Mouse (Mus musculus): ENCODE results near the gene Rpp30. TPM values are rescaled to one million over a fixed set of nuclear protein-coding genes. Genes with fewer than 3 reads are reported as not detected.

Gene Rpp30
- polyA plus RNA-seq, 1 experiment from 2014 or later: 70.5 TPM

- 0 out of 2 replicates have a peak overlapping the region, but pooled peaks have one; percentile 1 for H3K27ac ChIP-seq
Measured at GRCm38 (mm10) chr19:36130181-36130580, 46.7 kb downstream of the Rpp30 start.

GRCm38 (mm10) chr19:36131990-36132389 is 48.5 kb downstream of the Rpp30 start:
- no peaks in the 10 kb centered on the region for H3K9me3 ChIP-seq (replicated peaks)
- H3K4me2 ChIP-seq: no peak overlapping the region
- H3K36me3 ChIP-seq: no peaks in the 10 kb centered on the region
- H3K4me3 ChIP-seq: no peak overlapping the region
- ATAC-seq: no peak
- no peaks in the 10 kb centered on the region for H3K27me3 ChIP-seq (replicated peaks)
- H3K4me1 ChIP-seq: 0 out of 2 replicates have a peak, but pooled peaks cover 10% of the 10 kb centered on the region
- 62% methylated on average over 6 of the region's 6 CpGs for WGBS (ENCODE audit: insufficient replicate concordance)
- no peak overlapping the region for H3K27ac ChIP-seq
- no peak overlapping the region for H3K9ac ChIP-seq

More at GRCm38 (mm10) chr19:36130181-36130580, 46.7 kb downstream of the Rpp30 start:
- Histone ChIP-seq H3K4me2 (no peak overlapping the region), H3K36me3 (no peaks in the 10 kb centered on the region), H3K9ac (no peak overlapping the region), H3K9me3 (replicated peaks) (no peaks in the 10 kb centered on the region), H3K27me3 (replicated peaks) (no peaks in the 10 kb centered on the region), H3K4me3 (no peak overlapping the region), H3K4me1 (0 out of 2 replicates have a peak, but pooled peaks cover 10% of the 10 kb centered on the region)
- WGBS (ENCODE audit: insufficient replicate concordance): 25% methylated on average over 2 of the region's 2 CpGs
- no peak for ATAC-seq

GRCm38 (mm10) chr19:36133064-36133463 is 49.5 kb downstream of the Rpp30 start:
- no peak overlapping the region for H3K4me2 ChIP-seq
- H3K27me3 ChIP-seq (replicated peaks): no peaks in the 10 kb centered on the region
- 0 out of 2 replicates have a peak, but pooled peaks cover 10% of the 10 kb centered on the region for H3K4me1 ChIP-seq
- H3K27ac ChIP-seq: no peak overlapping the region
- WGBS (ENCODE audit: insufficient replicate concordance): 82% methylated on average over 6 of the region's 6 CpGs
- no peak for ATAC-seq
- no peaks in the 10 kb centered on the region for H3K36me3 ChIP-seq
- no peak overlapping the region for H3K4me3 ChIP-seq
- H3K9ac ChIP-seq: no peak overlapping the region
- no peaks in the 10 kb centered on the region for H3K9me3 ChIP-seq (replicated peaks)

GRCm38 (mm10) chr19:36133731-36134130 is 50.2 kb downstream of the Rpp30 start:
- H3K4me1 ChIP-seq: 0 out of 2 replicates have a peak, but pooled peaks cover 10% of the 10 kb centered on the region
- 46% methylated on average over 5 of the region's 5 CpGs for WGBS (ENCODE audit: insufficient replicate concordance)

GRCm38 (mm10) chr19:36143571-36143970 is 60.1 kb downstream of the Rpp30 start:
- H3K9ac ChIP-seq: no peak overlapping the region
- H3K4me2 ChIP-seq: no peak overlapping the region
- no peak overlapping the region for H3K27ac ChIP-seq
- no peak for ATAC-seq
- no peaks in the 10 kb centered on the region for H3K4me1 ChIP-seq
- H3K9me3 ChIP-seq (replicated peaks): no peaks in the 10 kb centered on the region
- no peaks in the 10 kb centered on the region for H3K36me3 ChIP-seq
- H3K27me3 ChIP-seq (replicated peaks): no peaks in the 10 kb centered on the region
- H3K4me3 ChIP-seq: no peak overlapping the region
- 87% methylated on average over 2 of the region's 2 CpGs for WGBS (ENCODE audit: insufficient replicate concordance)

More at GRCm38 (mm10) chr19:36133731-36134130, 50.2 kb downstream of the Rpp30 start:
- H3K27me3 ChIP-seq (replicated peaks): no peaks in the 10 kb centered on the region
- no peak overlapping the region for H3K9ac ChIP-seq
- no peak overlapping the region for H3K4me3 ChIP-seq
- no peaks in the 10 kb centered on the region for H3K9me3 ChIP-seq (replicated peaks)
- no peak overlapping the region for H3K4me2 ChIP-seq
- ATAC-seq: no peak
- H3K27ac ChIP-seq: no peak overlapping the region
- H3K36me3 ChIP-seq: no peaks in the 10 kb centered on the region

GRCm38 (mm10) chr19:36148578-36148977 is 65.1 kb downstream of the Rpp30 start:
- Histone ChIP-seq H3K9ac (no peak overlapping the region), H3K27ac (no peak overlapping the region), H3K4me2 (no peak overlapping the region), H3K36me3 (no peaks in the 10 kb centered on the region), H3K4me3 (no peak overlapping the region), H3K27me3 (replicated peaks) (no peaks in the 10 kb centered on the region), H3K4me1 (no peaks in the 10 kb centered on the region), H3K9me3 (replicated peaks) (no peaks in the 10 kb centered on the region)
- WGBS (ENCODE audit: insufficient replicate concordance): 77% methylated on average over 6 of the region's 6 CpGs
- ATAC-seq: no peak

GRCm38 (mm10) chr19:36150241-36151007 is 66.9 kb downstream of the Rpp30 start:
- no peak overlapping the region for H3K9ac ChIP-seq
- H3K27ac ChIP-seq: no peak overlapping the region
- 54% methylated on average over 4 of the region's 4 CpGs for WGBS (ENCODE audit: insufficient replicate concordance)
- H3K27me3 ChIP-seq (replicated peaks): no peaks in the 10 kb centered on the region
- no peaks in the 10 kb centered on the region for H3K4me1 ChIP-seq
- H3K4me2 ChIP-seq: no peak overlapping the region
- H3K4me3 ChIP-seq: no peak overlapping the region
- ATAC-seq: no peak
- H3K9me3 ChIP-seq (replicated peaks): no peaks in the 10 kb centered on the region
- no peaks in the 10 kb centered on the region for H3K36me3 ChIP-seq

Other genes with a start within 250 kb of the Rpp30 start
- not detected in 2 replicates for gene Htr7, start 26.2 kb upstream of the Rpp30 start, polyA plus RNA-seq (2016; fragmentation: Nextera tagmentation; extraction: Ambion mirVana)
- gene Ankrd1, start 36.4 kb downstream of the Rpp30 start, polyA plus RNA-seq (2016; fragmentation: Nextera tagmentation; extraction: Ambion mirVana): 0.42 and 0.55 TPM in 2 replicates